Mouse (Mus musculus): Measurements from ENCODE around the gene Stk19. TPM values are rescaled to one million over a fixed set of nuclear protein-coding genes. Genes with fewer than 3 reads are reported as not detected.
"Not testable (repeated sequence)": the region's sequence is repeated elsewhere in the genome, so short reads cannot be mapped to it uniquely, and the experiment has no call there.

Stk19 gene
- total RNA-seq, 2 experiments from 2014 or later = 57.4 to 69.4 TPM

- intact Hi-C loops (cut with DNase I) = loop anchor here (5.0 kb wide), 1 partner anchor 86 kb away; no protein-coding TSS in a partner anchor
- not testable (repeated sequence) for DNase-seq (ENCODE audit: extremely low spot score in 1 of 2, low spot score in 2 of 2)
Measured at GRCm38 (mm10) chr17:34803367-34803766, 33.4 kb downstream of the Stk19 start.

DNA sequence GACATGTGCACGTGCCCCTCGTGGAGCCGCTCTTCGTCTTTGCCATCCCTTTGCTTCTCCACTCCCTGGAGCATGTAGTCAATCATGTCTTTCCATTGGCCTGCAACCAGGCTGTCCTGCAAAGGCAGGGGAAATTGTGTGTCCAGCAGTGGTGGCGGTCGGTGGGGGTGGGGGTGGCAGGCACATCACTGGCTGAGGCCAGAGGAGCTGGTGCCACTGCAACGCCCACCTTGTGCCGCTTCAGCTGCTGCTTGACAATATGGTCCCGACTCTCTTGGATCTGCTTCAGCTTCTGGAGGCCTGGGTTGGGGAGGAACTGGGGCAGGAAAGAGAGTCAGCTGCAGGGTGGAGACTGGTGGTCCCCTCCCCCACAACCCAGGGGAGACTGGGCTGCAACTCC, 34.0 kb downstream of the Stk19 start:
- DNase-seq (ENCODE audit: extremely low spot score in 1 of 2, low spot score in 2 of 2) = not testable (repeated sequence)
- intact Hi-C loops (cut with DNase I) = loop anchor here (5.0 kb wide), 1 partner anchor 85 kb away; no protein-coding TSS in a partner anchor

DNA sequence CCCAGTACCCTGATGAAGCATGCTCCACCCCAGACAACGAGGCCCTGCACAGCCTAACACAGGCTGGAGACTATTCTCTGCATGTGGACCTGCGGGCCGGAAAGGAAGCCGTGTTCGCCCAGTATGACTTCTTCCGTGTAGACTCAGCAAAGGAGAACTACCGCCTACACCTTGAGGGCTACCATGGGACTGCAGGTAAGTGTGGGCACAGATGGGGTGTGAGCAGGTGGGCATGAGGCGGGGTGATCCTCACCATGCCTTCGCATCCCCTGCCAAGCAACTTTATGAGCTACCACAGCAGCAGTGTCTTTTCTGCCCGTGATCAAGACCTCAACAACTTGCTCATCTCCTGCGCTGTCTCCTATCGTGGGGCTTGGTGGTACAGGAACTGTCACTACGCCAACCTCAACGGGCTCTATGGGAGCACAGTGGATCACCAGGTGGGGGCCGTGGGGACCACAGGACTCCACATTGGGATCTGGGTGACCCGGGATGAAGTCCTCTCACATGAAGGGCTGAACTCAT, 35.9 kb downstream of the Stk19 start:
- intact Hi-C loops (cut with DNase I) = loop anchor here (5.0 kb wide), 1 partner anchor 84 kb away; no protein-coding TSS in a partner anchor
- not testable (repeated sequence) for DNase-seq (ENCODE audit: extremely low spot score in 1 of 2, low spot score in 2 of 2)

GRCm38 (mm10) chr17:34799531-34799925, 37.2 kb downstream of the Stk19 start:
- DNase-seq (ENCODE audit: extremely low spot score in 1 of 2, low spot score in 2 of 2) = no peak
- intact Hi-C loops (cut with DNase I) = no loop called here

DNA sequence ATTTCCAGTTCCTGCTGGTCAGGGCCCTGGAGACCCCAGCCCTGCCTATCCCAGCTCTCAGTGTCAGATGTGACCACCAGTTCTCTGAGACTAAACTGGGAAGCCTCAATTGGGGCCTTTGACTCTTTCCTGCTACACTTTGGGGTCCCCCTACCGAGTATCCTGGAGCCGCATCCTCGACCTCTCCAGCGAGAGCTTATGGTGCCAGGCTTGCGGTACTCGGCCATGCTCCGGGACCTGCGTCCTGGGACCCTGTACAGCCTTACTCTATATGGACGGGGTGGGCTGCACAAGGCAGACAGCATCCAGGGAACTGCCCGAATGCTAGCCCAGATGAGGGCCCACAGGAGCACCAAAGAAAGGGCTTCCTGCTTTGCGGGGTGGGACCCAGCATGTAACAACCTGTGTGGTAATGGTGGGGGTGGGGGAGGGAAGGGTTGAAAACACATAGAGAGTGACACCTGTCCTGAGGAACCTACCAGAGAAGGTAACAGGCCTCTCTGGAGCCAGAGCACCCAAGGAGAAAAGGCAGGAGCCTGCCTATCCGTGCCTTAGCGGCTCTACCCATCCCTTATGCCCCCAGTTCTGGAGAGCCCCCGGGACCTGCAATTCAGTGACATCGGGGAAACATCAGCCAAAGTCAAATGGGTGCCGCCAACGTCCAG, 37.7 kb downstream of the Stk19 start:
- intact Hi-C loops (cut with DNase I) = no loop called here
- no peak for DNase-seq (ENCODE audit: extremely low spot score in 1 of 2, low spot score in 2 of 2)

DNA sequence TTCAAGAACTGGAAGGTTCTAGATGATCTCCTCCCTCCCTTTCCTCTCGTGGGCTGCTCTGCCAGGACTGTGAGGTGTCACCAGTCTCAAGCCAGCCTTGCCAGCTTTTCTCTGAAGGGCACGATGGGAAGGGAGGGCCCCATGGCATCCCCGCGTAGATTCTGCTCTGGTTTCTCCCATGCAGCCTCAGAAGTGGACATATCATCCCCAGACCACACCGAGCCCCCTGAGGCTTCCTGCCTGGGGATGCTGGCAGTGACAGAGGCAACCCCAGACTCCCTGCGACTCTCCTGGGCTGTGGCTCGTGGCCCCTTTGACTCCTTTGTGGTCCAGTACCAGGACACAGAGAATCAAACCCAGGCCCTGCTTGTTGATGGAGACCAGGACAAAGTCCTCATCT, 38.7 kb downstream of the Stk19 start:
- intact Hi-C loops (cut with DNase I); DNase-seq (ENCODE audit: extremely low spot score in 1 of 2, low spot score in 2 of 2): not testable (repeated sequence)

- intact Hi-C loops (cut with DNase I); DNase-seq (ENCODE audit: extremely low spot score in 1 of 2, low spot score in 2 of 2): not testable (repeated sequence)
Measured at GRCm38 (mm10) chr17:34797211-34797995, 39.3 kb downstream of the Stk19 start.

DNA sequence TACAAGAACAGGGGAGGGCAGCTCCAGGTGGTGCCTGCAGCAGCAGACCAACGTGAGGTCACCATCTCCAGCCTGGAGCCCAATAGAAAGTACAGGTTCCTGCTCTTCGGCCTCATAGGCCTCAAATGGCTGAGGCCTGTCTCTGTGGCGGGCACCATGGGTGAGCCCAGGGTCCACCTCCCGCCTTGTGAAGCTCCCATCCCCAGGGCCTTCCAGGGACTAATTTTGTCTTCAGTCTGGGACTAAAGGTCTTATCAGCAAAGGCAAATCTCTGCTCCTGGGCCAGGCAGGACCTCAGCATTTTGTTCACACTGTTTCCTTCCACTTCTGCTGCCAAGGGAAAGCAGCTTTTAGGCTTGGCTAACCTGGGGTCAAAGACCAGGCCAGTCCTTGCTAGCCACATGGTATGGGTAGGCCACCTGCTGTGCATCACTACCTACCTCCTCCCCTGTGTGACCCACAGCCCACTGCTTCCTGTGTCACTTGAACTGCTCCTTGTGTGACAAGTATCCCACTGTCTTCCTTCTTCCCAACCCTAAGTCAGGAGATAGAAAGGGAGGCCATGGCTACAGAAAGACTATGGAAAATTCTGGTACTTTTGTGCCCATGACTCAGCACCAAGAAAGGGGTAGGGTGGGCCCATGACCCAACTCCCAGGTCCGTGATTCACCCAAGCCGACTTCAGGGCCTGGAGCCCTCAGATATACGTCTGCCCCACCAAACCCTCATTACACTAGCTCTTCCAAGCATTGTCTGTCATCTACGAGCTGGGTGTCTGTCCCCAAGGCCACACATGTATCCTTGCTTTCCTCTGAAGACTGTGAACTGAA, 40.2 kb downstream of the Stk19 start:
- DNase-seq (ENCODE audit: extremely low spot score in 1 of 2, low spot score in 2 of 2) = no peak
- intact Hi-C loops (cut with DNase I) = no loop called here

DNA sequence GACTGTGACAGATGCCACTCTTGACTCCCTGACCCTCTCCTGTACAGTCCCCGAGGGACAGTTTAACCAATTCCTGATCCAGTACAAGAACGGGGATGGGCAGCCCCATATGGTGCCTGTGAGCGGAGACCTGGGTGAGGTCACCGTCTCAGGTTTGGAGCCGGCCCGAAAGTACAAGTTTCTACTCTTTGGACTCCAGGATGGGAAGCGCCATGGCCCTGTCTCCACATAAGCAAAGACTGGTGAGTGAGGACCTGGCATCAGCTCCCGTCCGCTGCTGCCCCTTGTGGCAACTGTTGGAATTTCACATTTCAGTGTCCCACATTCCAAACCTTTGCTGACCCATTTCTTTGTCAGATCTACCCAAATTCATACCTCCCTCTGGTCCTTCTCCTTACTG, 41.1 kb downstream of the Stk19 start:
- intact Hi-C loops (cut with DNase I) = no loop called here
- DNase-seq (ENCODE audit: extremely low spot score in 1 of 2, low spot score in 2 of 2) = peak in 1 of 2 experiments; percentile 57

- intact Hi-C loops (cut with DNase I) = no loop called here
- no peak for DNase-seq (ENCODE audit: extremely low spot score in 1 of 2, low spot score in 2 of 2)
Measured at GRCm38 (mm10) chr17:34795016-34795415, 41.7 kb downstream of the Stk19 start.

- peak in 1 of 2 experiments; percentile 27 for DNase-seq (ENCODE audit: extremely low spot score in 1 of 2, low spot score in 2 of 2)
- intact Hi-C loops (cut with DNase I) = no loop called here
Measured at GRCm38 (mm10) chr17:34777680-34778325, 58.9 kb downstream of the Stk19 start.

Small RNAs within 50 kb of the gene (microRNA-seq; reads per million reads assigned to microRNA genes)
- gene Mir6970 (2.9 reads per million, percentile 2 among the genes with 10 or more reads in this experiment), gene Mir6971 (4.6 reads per million, percentile 16 among the genes with 10 or more reads in this experiment), gene Mir6972 (not detected)

Other genes starting within 250 kb of the Stk19 start
- 1 to 10 TPM; 3.1 to 4.1 TPM for gene Gpsm3, start 247.1 kb downstream of the Stk19 start, total RNA-seq (2021)
- gene Pbx2, start 245.7 kb downstream of the Stk19 start, total RNA-seq (2021) = 10 to 100 TPM; 40.3 to 40.9 TPM
- gene Ager, start 239.1 kb downstream of the Stk19 start, total RNA-seq (2021) = 1 to 10 TPM in 1 of 2 experiments, under 1 TPM in 1; 0.97 to 1.3 TPM
- gene Rnf5, start 233.3 kb downstream of the Stk19 start, total RNA-seq (2021) = 100 to 1,000 TPM in 1 of 2 experiments, 10 to 100 TPM in 1; 94.8 to 101 TPM
- gene Agpat1, start 232.7 kb downstream of the Stk19 start, total RNA-seq (2021) = 100 to 1,000 TPM; 180 to 182 TPM
- gene Egfl8, start 221.0 kb downstream of the Stk19 start, total RNA-seq (2021) = 1 to 10 TPM; 4.3 to 5.2 TPM
- 10 to 100 TPM; 31.4 to 36.7 TPM for gene Ppt2, start 208.4 kb downstream of the Stk19 start, total RNA-seq (2021)
- 100 to 1,000 TPM; 157 to 158 TPM for gene Prrt1, start 207.4 kb downstream of the Stk19 start, total RNA-seq (2021)
- gene Fkbpl, start 192.2 kb downstream of the Stk19 start, total RNA-seq (2021) = 10 to 100 TPM; 12.5 to 13.7 TPM
- 10 to 100 TPM; 73.1 to 76.5 TPM for gene Atf6b, start 189.8 kb downstream of the Stk19 start, total RNA-seq (2021)
- 1 to 10 TPM; 1.7 to 1.8 TPM for gene Tnxb, start 166.4 kb downstream of the Stk19 start, total RNA-seq (2021)
- 1 to 10 TPM; 6.7 to 7.4 TPM for gene C4b, start 93.1 kb downstream of the Stk19 start, total RNA-seq (2021)
- gene Cyp21a1, start 32.4 kb downstream of the Stk19 start, total RNA-seq (2021) = not detected
- gene Dxo, start 74 bp upstream of the Stk19 start, total RNA-seq (2021) = 10 to 100 TPM; 31.2 to 33.1 TPM
- 10 to 100 TPM; 66.7 to 78.0 TPM for gene Skiv2l, start 13.3 kb upstream of the Stk19 start, total RNA-seq (2021)
- 10 to 100 TPM; 28.1 to 28.4 TPM for gene Nelfe, start 13.4 kb upstream of the Stk19 start, total RNA-seq (2021)
- gene Cfb, start 25.6 kb upstream of the Stk19 start, total RNA-seq (2021) = under 1 TPM; 0.51 to 0.62 TPM
- gene Zbtb12, start 42.5 kb upstream of the Stk19 start, total RNA-seq (2021) = 1 to 10 TPM; 6.3 to 6.8 TPM
- gene Gm20547, start 45.1 kb upstream of the Stk19 start, total RNA-seq (2021) = not detected
- gene C2, start 61.3 kb upstream of the Stk19 start, total RNA-seq (2021) = 1 to 10 TPM; 2.1 to 2.9 TPM
- 100 to 1,000 TPM; 174 to 181 TPM for gene Ehmt2, start 61.5 kb upstream of the Stk19 start, total RNA-seq (2021)
- under 1 TPM; 0.14 to 0.30 TPM for gene Slc44a4, start 77.5 kb upstream of the Stk19 start, total RNA-seq (2021)
- gene Neu1, start 94.3 kb upstream of the Stk19 start, total RNA-seq (2021) = 10 to 100 TPM; 23.8 to 27.3 TPM
- gene Hspa1b, start 122.3 kb upstream of the Stk19 start, total RNA-seq (2021) = 1 to 10 TPM; 1.2 to 2.0 TPM
- gene Gm20481, start 133.0 kb upstream of the Stk19 start, total RNA-seq (2021) = not detected
- gene Hspa1a, start 135.2 kb upstream of the Stk19 start, total RNA-seq (2021) = 1 to 10 TPM; 3.0 to 5.4 TPM
- under 1 TPM in 1 of 2 experiments, not detected in 1; 0.20 TPM for gene Hspa1l, start 135.8 kb upstream of the Stk19 start, total RNA-seq (2021)
- gene Lsm2, start 144.9 kb upstream of the Stk19 start, total RNA-seq (2021) = 10 to 100 TPM; 25.4 to 27.2 TPM
- gene Vars, start 164.0 kb upstream of the Stk19 start, total RNA-seq (2021) = 10 to 100 TPM; 55.1 to 56.7 TPM
- under 1 TPM; 0.18 to 0.19 TPM for gene Vwa7, start 179.6 kb upstream of the Stk19 start, total RNA-seq (2021)
- gene Sapcd1, start 191.1 kb upstream of the Stk19 start, total RNA-seq (2021) = 1 to 10 TPM in 1 of 2 experiments, under 1 TPM in 1; 0.83 to 1.0 TPM
- under 1 TPM; 0.81 to 0.97 TPM for gene Msh5, start 209.8 kb upstream of the Stk19 start, total RNA-seq (2021)
- gene Clic1, start 213.0 kb upstream of the Stk19 start, total RNA-seq (2021) = 10 to 100 TPM; 14.3 to 15.8 TPM
- gene Ddah2, start 222.1 kb upstream of the Stk19 start, total RNA-seq (2021) = 10 to 100 TPM; 26.3 to 31.1 TPM
- not detected for gene Ly6g6c, start 228.4 kb upstream of the Stk19 start, total RNA-seq (2021)
- gene Mpig6b, start 229.2 kb upstream of the Stk19 start, total RNA-seq (2021) = not detected
- gene Ly6g6e, start 240.0 kb upstream of the Stk19 start, total RNA-seq (2021) = 1 to 10 TPM; 1.6 to 2.3 TPM
- gene Ly6g6d, start 241.1 kb upstream of the Stk19 start, total RNA-seq (2021) = 1 to 10 TPM in 1 of 2 experiments, not detected in 1; 1.1 TPM
- not detected for gene Ly6g6f, start 248.7 kb upstream of the Stk19 start, total RNA-seq (2021)

All from left cerebral cortex, postnatal 10 days (tissue).